Mouse (Mus musculus): ENCODE measurements around the gene Carhsp1.

DNA sequence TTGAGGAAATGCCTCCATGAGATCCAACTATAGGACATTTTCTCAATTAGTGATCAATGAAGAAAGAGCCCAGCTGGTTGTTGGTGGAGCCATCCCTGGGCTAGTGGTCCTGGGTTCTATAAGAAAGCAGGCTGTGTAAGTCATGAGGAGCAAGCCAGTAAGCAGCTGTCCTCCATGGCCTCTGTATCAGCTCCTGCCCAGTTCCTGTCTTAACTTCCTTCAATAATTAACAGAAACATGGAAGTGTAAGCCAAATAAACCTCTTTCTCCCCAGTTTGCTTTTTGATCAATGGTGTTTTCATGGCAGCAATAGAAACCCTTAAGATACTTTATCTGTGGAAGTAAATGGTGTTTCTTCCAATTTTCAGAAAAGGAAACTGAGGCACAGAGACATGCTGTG lies 856 bp upstream of the Carhsp1 start:
- TF ChIP-seq POLR2A (IDR thresholded peaks at IDR 0.05; ENCODE audit: control insufficient read depth, low read depth, low read length) = no peak
- TF ChIP-seq CTCF (IDR thresholded peaks at IDR 0.05; ENCODE audit: control insufficient read depth, insufficient read depth, insufficient replicate concordance, low read depth, low read length) = no peak

Measured in testis, adult 2 months (tissue).